Mouse (Mus musculus) large intestine, adult 2 months (tissue): ENCODE measurements at regions not wholly inside any gene's neighbourhood (a gene's known extent, or its start where the extent isn't known, plus 50 kb on each side); places are given as distances from the start of the nearest gene placed in this dataset.
"Not testable (repeated sequence)": the region's sequence is repeated elsewhere in the genome, so short reads cannot be mapped to it uniquely, and the experiment has no call there.

Experiments
- DNase-seq: peaks from one replicate; pipeline ENCODE4 v3.0.0-alpha.2; 2012; ENCODE audit warnings: low read depth, low spot score
- WGBS: fragments of 180-500 bp; shearing (Covaris S2); methylation state at CpG from one replicate; pipeline ENCODE4 v1.1.7; 2018; 5-methylcytosine and 5-hydroxymethylcytosine counted together

DNA sequence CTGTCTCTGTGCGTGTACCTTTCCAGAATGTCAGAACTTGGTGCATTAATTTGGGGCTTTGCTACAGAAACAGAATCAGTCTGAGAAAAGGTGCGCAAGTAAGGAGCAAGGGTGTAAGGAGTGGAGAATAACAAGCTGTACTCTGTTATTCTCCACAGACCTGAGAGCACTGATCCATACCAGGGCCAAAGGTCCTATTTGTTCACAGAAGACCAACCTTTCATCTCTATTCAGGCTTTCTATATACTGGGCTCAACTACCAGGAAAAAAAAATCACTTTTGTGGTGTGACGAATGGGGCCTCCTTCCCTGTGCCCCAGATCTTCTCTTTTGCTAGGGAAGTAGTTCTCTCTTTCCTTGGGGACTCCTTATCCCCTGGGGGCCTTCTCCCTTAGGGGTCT is 210.8 kb upstream of the Irx2 start:
- DNase-seq: no peak
- WGBS: 73% methylated on average over 3 of the region's 3 CpGs

- no peak for DNase-seq
- 49% methylated on average over 2 of the region's 2 CpGs for WGBS
Observed at GRCm38 (mm10) chr13:72418285-72418684, 210.3 kb upstream of the Irx2 start.

DNA sequence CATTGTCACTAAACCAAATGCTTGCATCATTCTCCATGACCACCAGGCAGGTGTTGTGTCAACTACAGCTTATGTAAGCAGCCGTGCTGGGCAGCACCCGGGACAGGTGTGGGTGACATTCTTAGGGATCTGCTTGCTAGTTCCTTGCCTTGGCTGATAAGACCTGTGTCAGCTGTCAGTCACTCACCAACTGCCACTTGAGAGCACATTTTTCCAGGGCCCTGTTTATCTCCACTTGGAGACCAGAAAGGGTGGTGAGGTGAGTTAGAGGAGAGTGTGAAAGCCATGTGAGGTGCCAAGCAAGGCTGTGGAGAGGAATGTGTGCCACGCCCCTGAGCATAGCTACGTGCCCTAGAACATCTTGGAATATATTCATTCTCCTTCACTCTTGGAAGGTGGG is 209.1 kb upstream of the Irx2 start:
- 56% methylated on average over 4 of the region's 4 CpGs for WGBS

GRCm38 (mm10) chr13:72425917-72426316 is 202.7 kb upstream of the Irx2 start:
- 43% methylated on average over 8 of the region's 8 CpGs for WGBS
- no peak for DNase-seq

More for the DNA sequence above, 209.1 kb upstream of the Irx2 start:
- no peak for DNase-seq

GRCm38 (mm10) chr13:72445336-72445735 is 183.3 kb upstream of the Irx2 start:
- WGBS: 51% methylated on average over 3 of the region's 3 CpGs

GRCm38 (mm10) chr13:72448458-72449058 is 180.1 kb upstream of the Irx2 start:
- 40% methylated on average over 5 of the region's 5 CpGs for WGBS
- DNase-seq: no peak

More at GRCm38 (mm10) chr13:72445336-72445735, 183.3 kb upstream of the Irx2 start:
- no peak for DNase-seq

DNA sequence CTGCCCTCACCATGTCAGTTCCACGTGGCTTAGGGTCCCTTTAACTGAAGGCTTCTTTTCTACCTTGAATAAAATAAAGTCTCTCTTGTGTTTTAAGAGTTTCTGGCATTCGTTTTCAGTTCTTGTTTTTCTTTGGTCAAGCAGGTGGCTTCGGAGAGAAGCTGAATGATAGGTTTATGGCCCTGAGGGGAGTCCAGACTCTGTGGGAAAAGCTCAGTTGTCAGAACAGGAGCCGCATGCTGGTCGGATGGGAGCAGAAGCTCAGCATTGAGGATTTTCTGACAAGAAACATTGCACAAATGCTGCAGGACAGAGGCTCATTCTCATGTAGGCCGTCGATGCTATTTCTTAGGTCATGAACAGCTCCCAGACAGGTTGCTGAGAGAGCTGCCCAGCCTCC is 133.3 kb upstream of the Irx2 start:
- DNase-seq: no peak
- 32% methylated on average over 7 of the region's 7 CpGs for WGBS

DNA sequence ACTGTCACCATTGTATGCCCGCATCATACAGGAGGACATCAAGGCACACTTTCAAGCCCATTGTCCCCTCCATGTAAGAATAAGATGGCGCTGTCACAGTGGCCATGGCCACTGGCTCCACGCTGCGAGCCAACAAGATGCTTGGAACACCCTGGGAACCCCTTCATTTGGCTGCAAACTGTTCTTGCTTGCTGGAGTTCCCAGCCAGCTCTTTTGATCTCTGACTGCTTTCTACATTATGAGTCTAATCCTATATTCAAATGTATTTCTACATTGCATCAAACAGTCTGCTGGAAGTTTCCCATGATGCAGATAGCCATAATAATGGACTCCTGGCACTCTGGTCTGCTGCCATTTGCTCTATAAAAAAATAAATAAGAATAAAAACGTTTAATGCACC is 131.6 kb upstream of the Irx2 start:
- DNase-seq: no peak
- whole genome bisulfite sequencing: 75% methylated on average over 5 of the region's 5 CpGs

GRCm38 (mm10) chr13:72497521-72497920 is 131.1 kb upstream of the Irx2 start:
- DNase-seq: no peak
- WGBS: 26% methylated on average over 10 of the region's 10 CpGs

GRCm38 (mm10) chr13:72505954-72506353 is 122.7 kb upstream of the Irx2 start:
- no peak for DNase-seq
- 79% methylated on average over 4 of the region's 4 CpGs for WGBS

DNA sequence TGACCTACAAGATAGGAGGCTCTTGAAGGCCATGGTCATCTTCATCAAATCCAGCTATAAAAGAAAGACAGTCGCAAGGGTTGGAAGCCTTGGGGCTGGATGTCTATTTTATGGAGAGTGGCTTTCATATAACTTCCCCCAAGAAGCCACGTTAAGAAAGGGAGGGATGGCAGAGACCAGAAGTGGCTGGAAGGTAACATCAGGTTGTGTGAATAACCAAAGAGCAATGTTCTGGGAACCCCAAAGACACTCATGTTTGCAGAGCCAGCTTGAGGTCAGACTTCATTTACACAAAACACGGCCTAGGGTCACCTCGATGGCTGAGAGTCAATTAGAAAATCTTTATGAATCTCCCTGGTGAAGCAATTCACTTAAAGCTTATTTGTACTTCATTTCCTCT is 90.0 kb upstream of the Irx2 start:
- 43% methylated on average over 4 of the region's 4 CpGs for WGBS
- no peak for DNase-seq

DNA sequence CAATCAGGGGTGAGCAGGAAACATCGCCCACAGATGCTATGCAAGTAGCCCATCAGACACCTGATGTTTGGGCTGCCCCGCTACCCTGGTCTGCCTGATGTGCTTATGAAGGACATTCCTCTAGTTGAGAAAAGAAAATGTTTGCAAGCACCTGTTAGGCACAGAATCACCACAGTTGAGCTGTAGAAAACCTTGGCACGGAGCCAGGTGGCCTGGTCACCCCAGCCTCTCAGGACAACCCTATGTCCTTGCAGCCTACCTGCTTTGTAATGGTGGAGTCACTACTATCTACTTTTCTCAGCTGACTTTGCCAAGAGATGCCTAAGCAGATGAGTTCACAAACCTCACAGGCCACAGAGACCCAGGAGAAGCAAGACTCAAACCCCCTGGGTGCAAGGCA is 86.9 kb upstream of the Irx2 start:
- no peak for DNase-seq
- 81% methylated on average over 3 of the region's 3 CpGs for WGBS

DNA sequence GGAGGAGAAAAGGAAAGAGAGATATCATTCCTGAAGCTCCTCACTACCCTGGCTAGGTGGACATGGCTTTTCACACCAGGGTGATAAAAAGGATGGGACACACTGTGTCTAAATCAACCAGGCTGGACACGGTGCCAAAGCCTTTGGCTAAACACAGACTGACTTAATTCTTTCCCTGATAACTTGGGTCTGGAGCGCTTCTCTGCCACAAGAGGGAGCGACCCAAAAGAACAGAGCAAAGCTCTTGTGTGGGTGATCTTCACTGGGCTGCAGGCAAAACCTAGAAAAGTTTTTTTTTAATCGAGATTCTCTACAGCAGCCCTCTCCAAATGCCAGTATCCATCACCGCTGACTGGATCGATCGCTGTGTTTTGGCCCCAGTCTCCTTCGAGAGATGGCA is 70.7 kb upstream of the Irx2 start:
- DNase-seq: no peak
- WGBS: 64% methylated on average over 8 of the region's 8 CpGs

GRCm38 (mm10) chr13:72571871-72572270 is 56.7 kb upstream of the Irx2 start:
- 50% methylated on average over 7 of the region's 7 CpGs for WGBS
- DNase-seq: no peak

GRCm38 (mm10) chr13:72572846-72573245 is 55.8 kb upstream of the Irx2 start:
- DNase-seq: no peak
- 42% methylated on average over 1 of the region's 1 CpGs for WGBS

DNA sequence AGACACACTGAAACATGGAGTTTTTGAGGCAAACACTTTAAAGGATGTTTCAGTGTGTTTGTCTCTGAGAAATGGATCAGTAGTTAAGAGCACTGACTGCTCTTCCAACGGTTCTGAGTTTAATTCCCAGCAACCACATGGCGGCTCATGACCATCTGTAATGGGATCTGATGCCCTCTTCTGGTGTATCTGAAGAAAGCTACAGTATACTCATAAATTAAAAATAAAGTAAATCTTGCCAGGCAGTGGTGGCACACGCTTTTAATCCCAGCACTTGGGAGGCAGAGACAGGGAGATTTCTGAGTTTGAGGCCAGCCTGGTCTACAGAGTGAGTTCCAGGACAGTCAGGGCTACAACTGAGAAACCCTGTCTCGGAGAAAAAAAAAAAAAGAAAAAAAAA is 54.5 kb upstream of the Irx2 start:
- not testable (repeated sequence) for DNase-seq
- WGBS: 52% methylated on average over 4 of the region's 4 CpGs

DNA sequence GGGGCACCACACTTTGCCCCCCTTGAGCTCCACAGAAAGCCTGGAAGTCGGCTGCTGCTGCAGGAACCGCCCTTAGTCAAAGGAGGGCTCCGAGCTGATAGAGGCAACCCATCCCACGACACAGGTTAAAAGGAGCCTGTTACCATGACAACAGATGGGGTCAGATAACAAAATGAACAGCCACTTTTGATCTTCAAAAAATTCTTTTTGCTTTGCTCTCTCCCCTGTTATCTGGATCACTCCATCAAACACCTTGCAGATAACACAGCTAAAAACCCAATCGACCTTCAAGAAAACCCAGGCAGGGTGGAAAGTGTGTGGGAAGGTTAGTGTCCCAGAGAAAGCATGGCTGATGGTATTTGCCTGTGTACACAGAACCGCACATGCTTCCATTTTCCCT is 52.1 kb upstream of the Irx2 start:
- WGBS: 12% methylated on average over 6 of the region's 6 CpGs
- no peak for DNase-seq

DNA sequence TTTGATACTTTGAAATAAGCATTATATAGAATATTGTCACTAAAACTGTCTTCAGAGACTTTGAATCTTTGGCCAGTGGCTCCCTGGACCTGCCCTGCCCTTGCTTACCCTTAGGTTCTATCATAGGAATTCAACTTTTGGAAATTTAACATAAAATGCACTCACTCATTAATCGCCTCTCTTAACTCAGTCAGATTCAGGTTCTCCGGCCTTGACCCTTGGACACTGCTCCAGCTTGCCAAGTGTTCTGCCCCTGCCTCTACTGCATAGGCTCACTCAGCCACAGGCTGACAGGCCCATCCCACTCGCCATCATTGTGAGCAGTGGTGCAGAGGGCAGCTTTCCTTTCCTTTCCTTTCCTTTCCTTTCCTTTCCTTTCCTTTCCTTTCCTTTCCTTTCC is 50.2 kb upstream of the Irx2 start:
- no peak for DNase-seq
- WGBS: 78% methylated on average over 3 of the region's 3 CpGs
